Mouse (Mus musculus): ENCODE results near the gene Gm21173.
"Not testable (repeated sequence)": the region's sequence is repeated elsewhere in the genome, so short reads cannot be mapped to it uniquely, and the experiment has no call there.

Gene Gm21173

DNA sequence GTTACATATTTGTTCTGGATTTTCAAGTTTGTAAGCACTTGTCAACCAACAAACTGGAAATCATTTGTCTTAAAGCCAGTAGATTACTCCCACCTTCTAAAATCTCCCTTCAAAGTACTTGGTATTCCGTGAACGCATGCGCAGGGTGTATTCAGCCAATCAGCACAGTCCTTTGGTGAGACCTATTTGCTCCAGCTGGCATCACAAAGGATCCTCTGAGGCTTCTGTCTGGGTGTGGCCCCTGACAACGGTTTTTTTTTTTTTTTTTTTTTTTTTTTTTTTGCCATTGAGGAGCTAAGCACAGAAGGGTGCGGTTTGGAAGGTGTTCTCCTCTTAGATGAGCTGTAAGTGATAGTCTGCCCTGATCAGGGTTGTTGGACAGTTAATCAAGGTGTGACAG, at the start of gene Gm21173:
TSS of gene Gm21173 (plus strand) at position 301 of the 400 bp plus-strand sequence.
- DNase-seq (ENCODE audit: low read depth, low spot score); H3K27me3 ChIP-seq (ENCODE audit: control insufficient read depth, insufficient read depth, low read length, poor library complexity, severe bottlenecking): not testable (repeated sequence)

More for the DNA sequence above, at the start of gene Gm21173:
- not testable (repeated sequence) for H3K36me3 ChIP-seq (ENCODE audit: control insufficient read depth, insufficient read depth, low read length, poor library complexity, severe bottlenecking)

All from splenic B cell, adult 2 months (primary cell).